In the genomic region with DNA sequence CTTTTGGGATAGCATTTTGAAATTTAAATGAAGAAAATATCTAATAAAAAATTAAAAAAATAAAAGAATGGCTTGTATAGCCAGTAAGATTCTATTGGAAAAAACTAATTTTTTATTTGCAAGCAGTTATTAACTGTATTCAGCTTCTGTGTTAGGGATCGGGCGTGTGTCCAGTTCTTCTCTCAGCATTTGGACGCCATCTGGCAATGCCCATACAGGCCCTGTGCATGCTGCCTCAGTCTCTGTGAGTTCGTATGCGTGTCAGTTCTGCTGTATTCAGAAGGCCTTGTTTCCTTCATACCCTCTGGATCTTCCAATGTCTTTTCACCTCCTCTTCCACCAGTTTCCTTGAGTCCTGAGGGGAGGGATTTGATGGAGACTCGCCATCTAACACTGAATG, we compare ENCODE assay signal across 28 mouse cellular contexts.
DNase-seq lines count a peak whose midpoint lies in the region; ATAC-seq and TF ChIP-seq lines count a peak whose summit lies in the region.
"Had no signal": no experiment of that assay in that cellular context is flagged by ENCODE, and none has a peak within 500 bp of the region (broad histone marks: within the 10 kb centered on the region; RNA-seq: fewer than 3 reads in every experiment).

No protein-coding gene starts in this region.

- no peak overlapping the region for H3K27ac ChIP-seq in intestine, embryonic 14.5 days (ENCODE audit: low read depth)
- no peak overlapping the region for H3K27ac ChIP-seq in intestine, embryonic 16.5 days (ENCODE audit: low read length)
- H3K27ac ChIP-seq in layer of hippocampus, adult 2 months, result no peak overlapping the region
- H3K27ac ChIP-seq: embryonic facial prominence, embryonic 13.5 days; embryonic facial prominence, embryonic 15.5 days; forebrain, embryonic 10.5 days; forebrain, embryonic 12.5 days had no signal

- no peaks in the 10 kb centered on the region for H3K36me3 ChIP-seq in intestine, embryonic 14.5 days (ENCODE audit: control insufficient read depth, insufficient read depth, low read length)
- H3K36me3 ChIP-seq in intestine, embryonic 16.5 days (ENCODE audit: control insufficient read depth, insufficient read depth, low read length), result no peaks in the 10 kb centered on the region
- H3K36me3 ChIP-seq: embryonic facial prominence, embryonic 13.5 days; embryonic facial prominence, embryonic 15.5 days; forebrain, embryonic 10.5 days; forebrain, embryonic 12.5 days; G1E had no signal

- H3K27me3 ChIP-seq in intestine, embryonic 14.5 days (replicated peaks; ENCODE audit: control insufficient read depth, insufficient read depth, low read length), result no peaks in the 10 kb centered on the region
- no peaks in the 10 kb centered on the region for H3K27me3 ChIP-seq in intestine, embryonic 16.5 days (replicated peaks; ENCODE audit: control insufficient read depth, insufficient read depth, low read length)
- H3K27me3 ChIP-seq: CH12.LX; embryonic facial prominence, embryonic 13.5 days; embryonic facial prominence, embryonic 15.5 days; forebrain, embryonic 12.5 days had no signal

- no peak overlapping the region for H3K4me3 ChIP-seq in intestine, embryonic 14.5 days (ENCODE audit: low read depth, low read length)
- no peak overlapping the region for H3K4me3 ChIP-seq in intestine, embryonic 16.5 days (ENCODE audit: low read length)
- H3K4me3 ChIP-seq in layer of hippocampus, adult 2 months, result no peak overlapping the region
- H3K4me3 ChIP-seq: embryonic facial prominence, embryonic 13.5 days; embryonic facial prominence, embryonic 15.5 days; erythroblast, embryonic 14.5 days; forebrain, embryonic 10.5 days; forebrain, embryonic 12.5 days had no signal

- no peaks in the 10 kb centered on the region for H3K9me3 ChIP-seq in intestine, embryonic 14.5 days (ENCODE audit: control insufficient read depth, low read length)
- no peaks in the 10 kb centered on the region for H3K9me3 ChIP-seq in intestine, embryonic 16.5 days (ENCODE audit: control insufficient read depth, low read length)
- H3K9me3 ChIP-seq: embryonic facial prominence, embryonic 13.5 days; embryonic facial prominence, embryonic 15.5 days; forebrain, embryonic 10.5 days; forebrain, embryonic 12.5 days; G1E had no signal

- 90% methylated on average over 6 of the region's 6 CpGs for WGBS in intestine, embryonic 14.5 days
- 91% methylated on average over 6 of the region's 6 CpGs for WGBS in intestine, embryonic 16.5 days

- no peaks in the 10 kb centered on the region for H3K4me1 ChIP-seq in intestine, embryonic 14.5 days (replicated peaks; ENCODE audit: control insufficient read depth, insufficient read depth, low read length)
- no peaks in the 10 kb centered on the region for H3K4me1 ChIP-seq in intestine, embryonic 16.5 days (ENCODE audit: control insufficient read depth, insufficient read depth, low read length)
- H3K4me1 ChIP-seq: embryonic facial prominence, embryonic 13.5 days; embryonic facial prominence, embryonic 15.5 days had no signal

- peak; percentile 45 to 59 for DNase-seq in cerebellum, postnatal 10 days
- DNase-seq in intestine, embryonic 14.5 days (ENCODE audit: low spot score), result peak; percentile 43
- DNase-seq in layer of hippocampus, postnatal 10 days (ENCODE audit: low spot score in 2 of 2), result peak; percentile 36 to 49
- DNase-seq in layer of hippocampus, adult 2 months (ENCODE audit: low spot score in 2 of 2), result no peak
- DNase-seq in right cerebral cortex, postnatal 25 days, result peak; percentile 0
- DNase-seq in right cerebral cortex, postnatal 4 days, result no peak
- DNase-seq: adrenal gland, adult 8-10 months; adrenal gland, postnatal 14 days; adrenal gland, postnatal 36 days; B cell, adult 2 months; cerebellum, adult 11-12 months; cerebellum, adult 9-10 months; cerebellum, postnatal 36 days; embryo, embryonic 11 days had no signal

- ATAC-seq in cerebellum, adult (ENCODE audit: insufficient number of reproducible peaks, low FRiP score, low TSS enrichment), result no peak
- no peak for ATAC-seq in intestine, embryonic 14.5 days (replicated peaks; ENCODE audit: low FRiP score, low TSS enrichment, low read depth)
- no peak for ATAC-seq in intestine, embryonic 16.5 days
- ATAC-seq: activated CD4-positive, CD25-positive, alpha-beta regulatory T cell, adult 4 months; CD4-positive, CD25-positive, alpha-beta regulatory T cell, adult 4 months; forebrain, embryonic 14.5 days; forebrain, embryonic 16.5 days; Patski had no signal

- TF ChIP-seq CTCF in layer of hippocampus, adult 2 months (conservative IDR thresholded peaks at IDR 0.05), result no peak

- no peak overlapping the region for H3K9ac ChIP-seq in intestine, embryonic 14.5 days (ENCODE audit: low read length)
- H3K9ac ChIP-seq in intestine, embryonic 16.5 days (ENCODE audit: low read depth, low read length), result no peak overlapping the region
- H3K9ac ChIP-seq: embryonic facial prominence, embryonic 13.5 days; embryonic facial prominence, embryonic 15.5 days; forebrain, embryonic 12.5 days had no signal

- no peak overlapping the region for H3K4me2 ChIP-seq in intestine, embryonic 14.5 days (ENCODE audit: low read length)
- no peak overlapping the region for H3K4me2 ChIP-seq in intestine, embryonic 16.5 days (ENCODE audit: low read depth, low read length)
- H3K4me2 ChIP-seq: embryonic facial prominence, embryonic 13.5 days; embryonic facial prominence, embryonic 15.5 days; forebrain, embryonic 12.5 days had no signal

Comparison
In these comparisons a context has a peak if more than half of its experiments do, and no peak if none do; other contexts are left out.
1. DNase-seq: peak in cerebellum, postnatal 10 days (2 of 2), intestine, embryonic 14.5 days (single experiment), layer of hippocampus, postnatal 10 days (2 of 2) and right cerebral cortex, postnatal 25 days (single experiment); none in layer of hippocampus, adult 2 months (0 of 2) and right cerebral cortex, postnatal 4 days (single experiment).